Mouse (Mus musculus) embryonic fibroblast, embryonic 13.5 days (primary cell): ENCODE measurements around the gene Otx1.

Source experiments
- CTCF ChIP-seq: IDR thresholded peaks from 2 replicates; pipeline ENCODE4 v1.5.1; 2011; ENCODE audit warnings: mild to moderate bottlenecking, control low read depth, low read length, moderate library complexity, borderline replicate concordance; ENCODE audit not compliant: insufficient read depth
- POLR2A ChIP-seq: IDR thresholded peaks from 2 replicates; pipeline ENCODE4 v1.6.1; 2011; ENCODE audit warnings: low read depth, mild to moderate bottlenecking, control low read depth, low read length, moderate library complexity

- no peak for TF ChIP-seq CTCF
- TF ChIP-seq POLR2A: no peak
Observed at GRCm38 (mm10) chr11:22007088-22007780, 4.5 kb upstream of the Otx1 start.
